Mouse (Mus musculus): ENCODE results near the gene Slc4a2. TPM values are rescaled to one million over a fixed set of nuclear protein-coding genes. Genes with fewer than 3 reads are reported as not detected.
A peak's percentile ranks its signal among the peaks of the same experiment; 100 is the strongest.

Gene Slc4a2
- 33.5 and 39.7 TPM in 2 replicates for polyA plus RNA-seq (2016; fragmentation: Nextera tagmentation; extraction: Ambion mirVana)

- peaks cover 62% of the 10 kb centered on the region for H3K4me1 ChIP-seq (replicated peaks)
- WGBS: under 1% methylated on average over 46 of the region's 46 CpGs
- DNase-seq (ENCODE audit: low spot score): peak; percentile 99
- H3K27ac ChIP-seq: peak within 1 kb of the TSS; percentile 92
- H3K27me3 ChIP-seq (ENCODE audit: insufficient read depth, poor library complexity, severe bottlenecking): peaks cover 23% of the 10 kb centered on the region
- H3K4me3 ChIP-seq: peak within 1 kb of the TSS; percentile 79
- peaks cover 33% of the 10 kb centered on the region for H3K36me3 ChIP-seq
- no peaks in the 10 kb centered on the region for H3K9me3 ChIP-seq
Observed at GRCm38 (mm10) chr5:24423129-24424003, at the start of gene Slc4a2, which contains the start of gene Cdk5. Gene Slc4a2, plus strand, starts transcription at chr5:24423837. Gene Cdk5, minus strand, starts transcription at chr5:24423530.

- H3K4me1 ChIP-seq (replicated peaks): peaks cover 18% of the 10 kb centered on the region
- H3K27ac ChIP-seq: no peak overlapping the region
- H3K4me3 ChIP-seq: no peak overlapping the region
- no peaks in the 10 kb centered on the region for H3K27me3 ChIP-seq (ENCODE audit: insufficient read depth, poor library complexity, severe bottlenecking)
- no peaks in the 10 kb centered on the region for H3K9me3 ChIP-seq
- H3K36me3 ChIP-seq: no peaks in the 10 kb centered on the region
- WGBS: 86% methylated on average over 6 of the region's 6 CpGs
- DNase-seq (ENCODE audit: low spot score): no peak
Observed at GRCm38 (mm10) chr5:24374216-24374615, 49.4 kb upstream of the Slc4a2 start.

- no peak overlapping the region for H3K27ac ChIP-seq
- no peaks in the 10 kb centered on the region for H3K27me3 ChIP-seq (ENCODE audit: insufficient read depth, poor library complexity, severe bottlenecking)
- DNase-seq (ENCODE audit: low spot score): no peak
- 85% methylated on average over 7 of the region's 7 CpGs for WGBS
- H3K4me1 ChIP-seq (replicated peaks): peaks cover 16% of the 10 kb centered on the region
- no peaks in the 10 kb centered on the region for H3K9me3 ChIP-seq
- H3K4me3 ChIP-seq: no peak overlapping the region
- no peaks in the 10 kb centered on the region for H3K36me3 ChIP-seq
Observed at GRCm38 (mm10) chr5:24374666-24375328, 48.8 kb upstream of the Slc4a2 start.

GRCm38 (mm10) chr5:24378700-24379099 is 44.9 kb upstream of the Slc4a2 start:
- 85% methylated on average over 2 of the region's 2 CpGs for WGBS
- no peaks in the 10 kb centered on the region for H3K9me3 ChIP-seq
- H3K36me3 ChIP-seq: no peaks in the 10 kb centered on the region
- H3K4me3 ChIP-seq: no peak overlapping the region
- H3K27me3 ChIP-seq (ENCODE audit: insufficient read depth, poor library complexity, severe bottlenecking): no peaks in the 10 kb centered on the region
- no peak overlapping the region for H3K27ac ChIP-seq
- H3K4me1 ChIP-seq (replicated peaks): peaks cover 29% of the 10 kb centered on the region
- no peak for DNase-seq (ENCODE audit: low spot score)

DNA sequence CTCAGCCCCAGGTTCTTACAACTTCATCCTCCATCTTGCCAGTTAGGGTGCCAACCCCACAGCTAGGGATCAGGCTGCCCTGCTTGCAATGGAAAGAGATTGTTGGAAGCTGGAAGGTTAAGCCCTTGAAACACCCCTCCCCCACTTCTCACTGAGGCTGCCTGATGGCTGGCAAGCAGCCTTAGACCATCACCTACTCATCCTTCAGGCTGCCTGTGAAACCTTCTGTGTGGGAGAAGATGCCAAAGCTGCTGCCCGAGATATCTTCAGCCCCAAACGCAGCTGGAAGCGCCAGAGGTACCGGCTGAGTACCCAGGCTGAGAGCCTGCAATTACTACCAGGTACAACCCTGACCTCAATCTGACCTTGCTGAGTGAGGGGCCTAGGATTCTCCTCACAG is 44.1 kb upstream of the Slc4a2 start:
- Histone ChIP-seq H3K4me1 (replicated peaks) (peaks cover 36% of the 10 kb centered on the region), H3K27ac (no peak overlapping the region), H3K4me3 (no peak overlapping the region), H3K9me3 (no peaks in the 10 kb centered on the region), H3K36me3 (no peaks in the 10 kb centered on the region), H3K27me3 (ENCODE audit: insufficient read depth, poor library complexity, severe bottlenecking) (peaks cover 2% of the 10 kb centered on the region)
- 83% methylated on average over 4 of the region's 4 CpGs for WGBS
- no peak for DNase-seq (ENCODE audit: low spot score)

GRCm38 (mm10) chr5:24380499-24380898 is 43.1 kb upstream of the Slc4a2 start:
- Histone ChIP-seq H3K27ac (no peak overlapping the region), H3K9me3 (no peaks in the 10 kb centered on the region), H3K4me3 (no peak overlapping the region), H3K4me1 (replicated peaks) (peaks cover 36% of the 10 kb centered on the region), H3K36me3 (no peaks in the 10 kb centered on the region), H3K27me3 (ENCODE audit: insufficient read depth, poor library complexity, severe bottlenecking) (peaks cover 12% of the 10 kb centered on the region)
- DNase-seq (ENCODE audit: low spot score): no peak
- WGBS: 85% methylated on average over 4 of the region's 4 CpGs

DNA sequence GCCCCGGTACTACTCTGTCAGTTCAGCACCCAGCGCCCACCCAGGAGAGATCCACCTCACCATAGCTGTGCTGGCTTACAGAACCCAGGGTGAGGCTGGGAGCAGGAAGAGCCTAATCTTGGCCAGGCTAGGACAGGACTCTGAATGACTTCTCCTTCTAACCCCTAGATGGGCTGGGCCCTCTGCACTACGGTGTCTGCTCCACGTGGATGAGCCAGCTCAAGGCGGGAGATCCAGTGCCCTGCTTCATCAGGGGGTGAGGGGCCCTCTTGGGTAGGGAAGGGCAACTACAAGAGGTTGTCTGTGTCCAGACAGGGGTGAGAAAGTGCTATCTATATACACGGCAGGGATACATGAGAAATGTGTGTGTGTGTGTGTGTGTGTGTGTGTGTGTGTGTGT is 42.2 kb upstream of the Slc4a2 start:
- H3K36me3 ChIP-seq: no peaks in the 10 kb centered on the region
- no peak for DNase-seq (ENCODE audit: low spot score)
- H3K4me3 ChIP-seq: no peak overlapping the region
- WGBS: 68% methylated on average over 6 of the region's 6 CpGs
- no peaks in the 10 kb centered on the region for H3K9me3 ChIP-seq
- H3K27ac ChIP-seq: no peak overlapping the region
- peaks cover 44% of the 10 kb centered on the region for H3K4me1 ChIP-seq (replicated peaks)
- H3K27me3 ChIP-seq (ENCODE audit: insufficient read depth, poor library complexity, severe bottlenecking): peaks cover 22% of the 10 kb centered on the region

GRCm38 (mm10) chr5:24381988-24382387 is 41.6 kb upstream of the Slc4a2 start:
- peaks cover 27% of the 10 kb centered on the region for H3K27me3 ChIP-seq (ENCODE audit: insufficient read depth, poor library complexity, severe bottlenecking)
- H3K9me3 ChIP-seq: no peaks in the 10 kb centered on the region
- no peak for DNase-seq (ENCODE audit: low spot score)
- peaks cover 49% of the 10 kb centered on the region for H3K4me1 ChIP-seq (replicated peaks)
- H3K36me3 ChIP-seq: no peaks in the 10 kb centered on the region
- 64% methylated on average over 2 of the region's 2 CpGs for WGBS
- H3K27ac ChIP-seq: no peak overlapping the region
- H3K4me3 ChIP-seq: no peak overlapping the region

DNA sequence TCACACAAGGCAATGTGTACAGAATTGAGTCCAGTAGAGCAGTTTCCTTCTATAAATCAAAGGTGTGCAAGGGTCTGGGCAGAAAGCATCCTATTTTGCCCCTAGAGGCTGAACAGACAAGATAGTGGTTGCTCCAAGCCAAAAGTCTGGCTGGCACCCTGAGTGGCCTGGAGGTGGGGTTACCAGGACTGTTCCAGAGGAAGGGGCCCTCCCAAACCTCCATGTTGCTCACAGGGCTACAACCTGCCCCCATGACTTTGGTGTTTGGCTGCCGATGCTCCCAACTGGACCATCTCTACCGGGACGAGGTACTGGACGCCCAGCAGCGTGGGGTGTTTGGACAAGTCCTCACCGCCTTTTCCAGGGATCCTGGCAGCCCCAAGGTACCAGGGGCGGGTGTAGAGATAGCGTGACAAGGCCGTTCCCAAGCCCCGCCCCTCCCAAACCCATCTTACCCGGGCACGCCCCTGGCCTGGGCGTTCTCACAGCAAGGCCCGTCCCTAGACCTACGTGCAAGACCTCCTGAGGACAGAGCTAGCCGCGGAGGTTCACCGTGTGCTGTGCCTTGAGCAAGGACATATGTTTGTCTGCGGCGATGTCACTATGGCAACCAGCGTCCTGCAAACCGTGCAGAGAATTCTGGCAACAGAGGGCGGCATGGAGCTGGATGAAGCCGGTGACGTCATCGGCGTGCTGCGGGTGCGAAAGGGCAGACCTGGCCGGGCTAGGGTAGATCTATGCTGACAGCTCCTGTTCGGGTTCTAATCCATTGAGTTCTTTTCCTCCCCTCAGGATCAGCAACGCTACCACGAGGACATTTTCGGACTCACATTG is 40.4 kb upstream of the Slc4a2 start:
- no peaks in the 10 kb centered on the region for H3K36me3 ChIP-seq
- H3K27me3 ChIP-seq (ENCODE audit: insufficient read depth, poor library complexity, severe bottlenecking): peaks cover 40% of the 10 kb centered on the region
- H3K4me1 ChIP-seq (replicated peaks): peaks cover 55% of the 10 kb centered on the region
- no peaks in the 10 kb centered on the region for H3K9me3 ChIP-seq
- H3K27ac ChIP-seq: peak overlapping the region; percentile 79
- DNase-seq (ENCODE audit: low spot score): peak; percentile 94
- WGBS: under 1% methylated on average over 34 of the region's 34 CpGs
- peak overlapping the region; percentile 56 for H3K4me3 ChIP-seq

DNA sequence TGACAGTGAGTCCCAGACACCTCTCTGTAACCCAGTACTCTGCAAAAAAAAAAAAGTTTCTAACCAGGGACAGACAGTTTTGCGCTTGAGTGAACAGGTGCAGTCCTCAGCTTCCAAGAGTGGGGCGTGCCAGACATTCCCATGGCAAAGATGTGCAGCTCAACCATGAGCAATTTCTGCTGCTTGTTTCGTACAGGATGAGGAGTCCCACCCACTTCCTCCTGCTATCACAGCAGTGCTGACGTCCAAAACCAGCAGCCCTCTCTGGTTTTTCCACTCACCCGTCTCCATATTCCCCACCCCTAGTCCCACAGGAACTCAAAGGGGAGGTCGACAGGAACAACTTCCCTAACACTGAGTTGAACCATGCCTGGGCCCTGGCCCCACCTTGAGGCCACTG is 39.2 kb upstream of the Slc4a2 start:
- Histone ChIP-seq H3K36me3 (no peaks in the 10 kb centered on the region), H3K27ac (no peak overlapping the region), H3K4me1 (replicated peaks) (peaks cover 60% of the 10 kb centered on the region), H3K4me3 (no peak overlapping the region), H3K9me3 (no peaks in the 10 kb centered on the region), H3K27me3 (ENCODE audit: insufficient read depth, poor library complexity, severe bottlenecking) (peaks cover 51% of the 10 kb centered on the region)
- no peak for DNase-seq (ENCODE audit: low spot score)
- 73% methylated on average over 6 of the region's 6 CpGs for WGBS

DNA sequence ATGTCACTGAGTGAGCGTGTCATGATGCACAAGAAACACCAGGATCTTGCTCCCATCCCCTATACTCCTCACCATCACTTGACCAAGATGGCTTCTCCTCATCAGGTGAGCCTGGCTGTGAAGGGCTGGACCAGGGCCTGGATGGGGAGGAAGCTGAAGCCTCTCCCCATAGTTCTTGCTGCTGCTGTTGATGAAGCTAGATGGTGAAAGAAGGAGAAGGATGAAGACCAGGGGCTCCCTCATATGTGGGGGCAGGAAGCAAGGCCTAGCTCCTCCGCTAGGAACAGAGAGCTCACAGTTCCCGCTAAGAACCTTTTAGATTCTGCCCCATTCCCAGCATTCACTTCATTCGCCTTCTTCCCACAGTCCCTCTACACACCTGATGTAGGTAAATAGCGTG is 38.3 kb upstream of the Slc4a2 start:
- peaks cover 61% of the 10 kb centered on the region for H3K4me1 ChIP-seq (replicated peaks)
- H3K9me3 ChIP-seq: no peaks in the 10 kb centered on the region
- WGBS: 87% methylated on average over 5 of the region's 5 CpGs
- H3K27ac ChIP-seq: no peak overlapping the region
- no peak for DNase-seq (ENCODE audit: low spot score)
- H3K4me3 ChIP-seq: no peak overlapping the region
- peaks cover 61% of the 10 kb centered on the region for H3K27me3 ChIP-seq (ENCODE audit: insufficient read depth, poor library complexity, severe bottlenecking)
- H3K36me3 ChIP-seq: no peaks in the 10 kb centered on the region

DNA sequence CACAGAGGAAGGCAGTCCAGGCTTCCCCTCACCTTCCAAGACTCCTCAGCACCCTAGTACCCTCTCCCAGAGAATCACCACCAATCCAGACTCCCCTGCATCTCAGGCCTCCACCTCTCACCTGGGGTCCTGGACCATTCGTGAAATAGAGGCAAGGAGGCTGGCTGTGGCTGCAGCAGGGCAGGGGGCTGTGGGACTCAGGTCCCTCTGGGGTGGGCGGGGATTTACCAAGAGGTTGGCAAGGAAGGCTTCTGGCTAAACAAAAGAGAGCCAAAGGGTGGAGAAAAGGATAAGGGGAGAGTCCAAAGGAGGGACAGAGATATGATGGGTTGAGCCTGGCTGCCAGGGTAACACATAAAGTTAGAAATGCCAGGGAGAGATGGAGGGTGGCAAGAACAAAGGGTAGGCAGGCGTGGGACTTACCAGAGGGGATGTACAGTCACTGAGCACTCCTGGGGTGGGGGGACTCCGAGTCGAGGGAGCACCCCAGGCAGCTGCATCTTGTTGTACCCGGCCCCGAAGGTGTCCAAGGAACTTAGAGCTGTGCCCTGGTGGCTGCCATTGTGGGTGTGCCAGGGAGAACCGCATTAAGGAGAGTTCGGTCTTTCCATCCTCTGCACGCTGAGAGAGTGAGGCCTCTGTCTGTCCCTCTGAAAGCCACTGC is 37.6 kb upstream of the Slc4a2 start:
- no peak for DNase-seq (ENCODE audit: low spot score)
- Histone ChIP-seq H3K4me1 (replicated peaks) (peaks cover 61% of the 10 kb centered on the region), H3K27ac (no peak overlapping the region), H3K4me3 (no peak overlapping the region), H3K36me3 (no peaks in the 10 kb centered on the region), H3K27me3 (ENCODE audit: insufficient read depth, poor library complexity, severe bottlenecking) (peaks cover 68% of the 10 kb centered on the region), H3K9me3 (no peaks in the 10 kb centered on the region)
- WGBS: 82% methylated on average over 10 of the region's 10 CpGs
